Comparison of ENCODE assay signal across 24 mouse cellular contexts in the genomic region with DNA sequence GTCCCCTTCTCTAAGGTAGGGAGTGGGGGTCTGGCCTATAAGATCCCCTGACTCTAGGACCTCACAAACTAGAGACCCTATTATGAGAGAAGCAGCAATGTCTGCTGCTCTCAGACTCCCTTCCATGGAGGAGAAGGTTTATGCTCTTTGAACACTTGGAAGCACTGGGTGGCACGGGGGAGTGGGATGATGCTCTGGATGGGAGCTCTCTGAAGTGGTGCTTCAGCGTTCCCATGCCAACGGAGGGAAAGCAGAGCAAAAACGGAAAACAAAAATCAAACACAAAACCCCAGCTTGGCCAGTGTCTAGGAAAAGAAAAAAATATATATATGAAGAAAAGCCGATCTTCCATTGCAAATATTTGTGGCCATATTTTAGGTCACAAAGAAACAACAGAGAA. TPM values are rescaled to one million over a fixed set of nuclear protein-coding genes. Genes with fewer than 3 reads are reported as not detected.
A peak's percentile ranks its signal among the peaks of the same experiment; 100 is the strongest.
DNase-seq lines count a peak whose midpoint lies in the region; ATAC-seq and TF ChIP-seq lines count a peak whose summit lies in the region.
"Had no signal": no experiment of that assay in that cellular context is flagged by ENCODE, and none has a peak within 500 bp of the region (broad histone marks: within the 10 kb centered on the region; RNA-seq: fewer than 3 reads in every experiment).

No protein-coding gene starts in this region.

- H3K36me3 ChIP-seq in midbrain, postnatal 0 days (ENCODE audit: insufficient read depth, low read length) = no peaks in the 10 kb centered on the region
- H3K36me3 ChIP-seq in midbrain, embryonic 16.5 days (ENCODE audit: control insufficient read depth, insufficient read depth, low read length) = no peaks in the 10 kb centered on the region
- H3K36me3 ChIP-seq: G1E; heart, embryonic 10.5 days; hindbrain, embryonic 10.5 days; liver, embryonic 13.5 days; midbrain, embryonic 10.5 days; neural tube, embryonic 13.5 days had no signal

- DNase-seq in layer of hippocampus, adult 11-12 months (ENCODE audit: low spot score) = peak; percentile 40
- no peak for DNase-seq in layer of hippocampus, postnatal 10 days (ENCODE audit: low spot score in 2 of 2)
- DNase-seq in midbrain, postnatal 0 days (ENCODE audit: low spot score) = no peak
- DNase-seq in right cerebral cortex, postnatal 10 days (ENCODE audit: low spot score in 2 of 2) = peak; percentile 67 to 80
- DNase-seq in heart, adult 8-10 months (ENCODE audit: low spot score) = no peak
- DNase-seq in cerebellum, adult 9-11 months = no peak
- DNase-seq: adrenal gland, postnatal 14 days; cerebellum, adult 11 months; cerebellum, postnatal 14 days; embryo, embryonic 11 days; gastrocnemius, postnatal 36 days; kidney, adult 11 months; liver, embryonic 13.5 days; lung, embryonic 14.5 days; lung, postnatal 4 days; thymus, postnatal 25 days had no signal

- H3K27me3 ChIP-seq in midbrain, postnatal 0 days (ENCODE audit: insufficient read depth, low read length) = no peaks in the 10 kb centered on the region
- H3K27me3 ChIP-seq in midbrain, embryonic 16.5 days (ENCODE audit: control insufficient read depth, insufficient read depth, low read depth, low read length) = no peaks in the 10 kb centered on the region
- H3K27me3 ChIP-seq: liver, embryonic 13.5 days; neural tube, embryonic 13.5 days had no signal

- no peak overlapping the region for H3K9ac ChIP-seq in midbrain, postnatal 0 days (replicated peaks; ENCODE audit: low read length, poor library complexity, severe bottlenecking)
- H3K9ac ChIP-seq in midbrain, embryonic 16.5 days (ENCODE audit: low read depth, low read length) = no peak overlapping the region
- H3K9ac ChIP-seq: liver, embryonic 13.5 days; lung, embryonic 14.5 days; neural tube, embryonic 13.5 days had no signal

- H3K4me1 ChIP-seq in midbrain, postnatal 0 days (ENCODE audit: insufficient read depth, low read length) = no peaks in the 10 kb centered on the region
- peaks cover 8% of the 10 kb centered on the region for H3K4me1 ChIP-seq in midbrain, embryonic 16.5 days (ENCODE audit: control insufficient read depth, insufficient read depth, low read length)
- H3K4me1 ChIP-seq: heart, embryonic 10.5 days; liver, embryonic 13.5 days; neural tube, embryonic 13.5 days had no signal

- H3K4me3 ChIP-seq in midbrain, postnatal 0 days (ENCODE audit: low read depth, low read length) = no peak overlapping the region
- no peak overlapping the region for H3K4me3 ChIP-seq in midbrain, embryonic 16.5 days (ENCODE audit: low read depth, low read length)
- H3K4me3 ChIP-seq: heart, embryonic 10.5 days; hindbrain, embryonic 10.5 days; liver, embryonic 13.5 days; midbrain, embryonic 10.5 days; neural tube, embryonic 13.5 days had no signal

- H3K4me2 ChIP-seq in midbrain, postnatal 0 days (ENCODE audit: low read depth, low read length, poor library complexity, severe bottlenecking) = no peak overlapping the region
- H3K4me2 ChIP-seq in midbrain, embryonic 16.5 days (ENCODE audit: low read length) = no peak overlapping the region
- H3K4me2 ChIP-seq: liver, embryonic 13.5 days; lung, embryonic 14.5 days; neural tube, embryonic 13.5 days had no signal

- H3K27ac ChIP-seq in midbrain, postnatal 0 days (ENCODE audit: low read depth, low read length) = peak overlapping the region; percentile 21; the same call in 1 of the 2 replicates
- no peak overlapping the region for H3K27ac ChIP-seq in midbrain, embryonic 16.5 days (ENCODE audit: low read length)
- H3K27ac ChIP-seq: heart, embryonic 10.5 days; hindbrain, embryonic 10.5 days; hindbrain, postnatal 0 days; kidney, postnatal 0 days; liver, embryonic 13.5 days; midbrain, embryonic 10.5 days; neural tube, embryonic 13.5 days had no signal

- 56% methylated on average over 5 of the region's 5 CpGs for WGBS in midbrain, postnatal 0 days
- 53% methylated on average over 5 of the region's 5 CpGs for WGBS in midbrain, embryonic 16.5 days

- TF ChIP-seq CTCF in midbrain, postnatal 0 days (IDR thresholded peaks at IDR 0.05) = no peak

- H3K9me3 ChIP-seq in midbrain, postnatal 0 days (ENCODE audit: low read length) = no peaks in the 10 kb centered on the region
- H3K9me3 ChIP-seq in midbrain, embryonic 16.5 days (replicated peaks; ENCODE audit: control insufficient read depth, low read length, poor library complexity, severe bottlenecking) = no peaks in the 10 kb centered on the region
- H3K9me3 ChIP-seq: heart, embryonic 10.5 days; hindbrain, embryonic 10.5 days; liver, embryonic 13.5 days; midbrain, embryonic 10.5 days; neural tube, embryonic 13.5 days had no signal

- ATAC-seq in midbrain, postnatal 0 days (ENCODE audit: low FRiP score) = no peak
- no peak for ATAC-seq in midbrain, embryonic 16.5 days
- ATAC-seq: hindbrain, postnatal 0 days had no signal

RNA-seq across cellular contexts. Expression of a gene that starts 33.0 kb away (rescaled TPM):
- 100 to 1,000 TPM; 456 to 489 TPM for total RNA-seq in layer of hippocampus, postnatal 10 days (2021)
- total RNA-seq in midbrain, postnatal 0 days (2014; rRNA removed) = 73.4 and 76.1 TPM in 2 replicates
- 51.9 and 61.8 TPM in 2 replicates for polyA plus RNA-seq in midbrain, postnatal 0 days (2015; fragmentation: Nextera tagmentation; extraction: Ambion mirVana)
- polyA plus RNA-seq in midbrain, embryonic 16.5 days (2015; fragmentation: Nextera tagmentation; extraction: Ambion mirVana) = 62.5 and 63.7 TPM in 2 replicates
- total RNA-seq in heart, adult 8-10 months (2022) = under 1 TPM; 0.06 to 0.28 (median 0.22) TPM
- polyA plus RNA-seq: G1E had no signal

Comparison
In these comparisons a context has a peak if more than half of its experiments do, and no peak if none do; other contexts are left out.
1. DNase-seq: peak in layer of hippocampus, adult 11-12 months (single experiment) and right cerebral cortex, postnatal 10 days (2 of 2); none in layer of hippocampus, postnatal 10 days (0 of 2), midbrain, postnatal 0 days (single experiment), heart, adult 8-10 months (single experiment) and cerebellum, adult 9-11 months (single experiment).
2. RNA of a gene that starts 33.0 kb away (total RNA-seq): 456 to 489 TPM in layer of hippocampus, postnatal 10 days and 73.4 to 76.1 TPM in midbrain, postnatal 0 days; 0.06 to 0.28 TPM in heart, adult 8-10 months; every median in the first group is over 10 times any median in the second.